Mouse (Mus musculus): ENCODE measurements around the gene Zfp101.

Zfp101 gene

DNA sequence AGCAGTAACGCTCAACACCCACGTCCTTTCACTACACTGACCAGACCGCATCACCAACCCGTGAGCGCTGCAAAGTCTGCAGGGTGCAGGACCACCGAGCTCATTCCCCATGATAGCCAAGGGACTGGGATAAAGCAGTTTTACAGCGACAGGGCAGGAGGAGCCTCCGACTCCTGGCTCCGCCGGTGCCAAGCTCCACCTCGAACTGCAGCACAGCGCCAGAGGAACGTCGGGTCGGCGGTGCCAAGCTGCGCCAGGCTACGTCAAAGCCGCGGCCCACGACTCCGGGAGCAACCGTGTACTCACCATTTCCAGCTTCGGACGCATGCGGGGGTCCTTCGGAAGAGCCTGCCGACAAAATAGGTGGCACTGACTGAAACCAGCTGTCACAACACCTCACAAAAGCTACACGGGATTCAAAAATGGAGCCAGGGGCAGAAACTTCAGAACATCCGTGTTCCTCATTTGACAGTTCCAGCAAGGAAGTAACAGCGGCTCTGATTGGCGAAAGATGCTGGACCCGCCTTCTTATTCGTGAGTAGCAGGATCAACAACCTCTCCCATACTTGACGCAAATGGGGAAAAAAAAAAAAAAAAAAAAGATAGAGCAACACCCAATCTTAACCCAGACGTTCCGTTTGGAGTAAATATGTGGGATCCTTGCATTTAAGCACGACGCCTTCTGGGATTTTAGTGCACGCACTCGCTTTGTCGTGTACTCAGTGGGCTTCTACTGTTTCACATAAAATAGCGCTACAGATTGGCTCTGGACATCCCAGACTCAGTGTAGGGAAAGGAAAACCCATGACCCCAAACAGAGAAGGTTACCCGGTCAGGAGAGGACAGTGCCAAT, at the start of gene Zfp101:
TSS of gene Zfp101 (minus strand) at position 460 of the 853 bp plus-strand sequence.
- DNase-seq (ENCODE audit: low read depth, low spot score): peak; percentile 73

GRCm38 (mm10) chr17:33441159-33441558, 46.7 kb upstream of the Zfp101 start:
- DNase-seq (ENCODE audit: low read depth, low spot score): no peak

DNA sequence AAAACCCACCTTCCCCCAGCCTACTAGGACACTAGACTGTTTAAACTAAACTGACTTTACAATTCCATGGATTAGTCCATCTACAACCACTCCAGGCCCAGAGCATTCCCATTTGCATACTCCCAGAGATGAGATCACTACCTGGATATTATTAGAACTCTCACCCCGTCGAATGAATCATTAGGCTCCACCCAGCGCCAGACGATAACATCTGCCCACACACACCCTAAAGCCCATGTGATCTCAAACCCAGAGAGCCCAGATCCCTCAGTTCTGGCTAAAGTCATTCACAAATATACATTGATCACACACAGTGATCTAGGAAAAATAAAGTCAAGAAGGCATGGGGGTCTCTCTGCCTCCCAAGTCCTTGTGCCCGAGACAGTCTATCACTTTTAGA, 45.5 kb upstream of the Zfp101 start:
- DNase-seq (ENCODE audit: low read depth, low spot score): no peak

GRCm38 (mm10) chr17:33439148-33439547, 44.7 kb upstream of the Zfp101 start:
- DNase-seq (ENCODE audit: low read depth, low spot score): peak; percentile 43

DNA sequence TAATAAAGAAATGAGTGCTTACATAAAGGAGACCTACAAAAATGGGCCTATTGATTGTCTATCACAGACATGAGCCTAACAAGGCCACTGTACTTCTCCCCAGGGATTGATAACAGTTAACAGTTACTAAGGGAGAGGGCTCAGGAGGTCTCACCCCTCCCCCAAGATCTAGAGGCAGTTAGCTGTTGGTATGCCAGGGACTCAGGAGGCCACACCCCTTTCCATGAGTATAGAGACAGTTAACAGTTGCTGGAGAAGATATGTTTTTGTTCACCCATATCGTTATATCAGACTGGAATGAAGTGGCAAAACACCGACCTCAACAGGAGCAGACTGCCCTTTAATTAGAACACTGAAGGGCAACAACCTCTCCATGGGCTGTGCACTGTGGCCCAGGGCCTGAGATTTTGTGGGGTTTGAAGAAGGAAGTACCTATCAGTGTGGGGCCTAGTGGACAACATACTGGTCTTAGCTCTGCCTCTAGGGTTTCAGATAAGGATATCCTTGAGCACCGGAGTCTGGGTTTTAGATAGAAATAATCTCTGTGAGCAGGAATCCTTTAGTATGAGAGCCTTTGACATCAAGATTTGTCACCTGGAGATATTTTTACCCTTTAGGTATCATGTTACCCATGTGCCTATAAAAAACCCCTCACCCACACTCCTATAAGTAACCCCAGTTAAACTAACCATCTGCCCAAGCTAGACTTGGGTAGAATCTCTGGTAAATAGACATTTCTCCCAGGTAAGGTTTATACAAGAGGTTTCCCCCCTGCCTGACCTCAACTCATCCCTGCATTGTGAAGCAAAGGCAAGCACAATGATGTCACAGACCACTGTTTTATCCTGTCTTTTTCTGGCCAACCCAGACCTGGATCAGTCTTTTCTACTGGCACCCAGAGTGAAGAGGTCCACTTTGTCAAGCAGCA, 37.8 kb upstream of the Zfp101 start, which contains the start of gene Actl9:
TSS of gene Actl9 (plus strand) at position 878 of the 928 bp plus-strand sequence.
- DNase-seq (ENCODE audit: low read depth, low spot score): no peak

DNA sequence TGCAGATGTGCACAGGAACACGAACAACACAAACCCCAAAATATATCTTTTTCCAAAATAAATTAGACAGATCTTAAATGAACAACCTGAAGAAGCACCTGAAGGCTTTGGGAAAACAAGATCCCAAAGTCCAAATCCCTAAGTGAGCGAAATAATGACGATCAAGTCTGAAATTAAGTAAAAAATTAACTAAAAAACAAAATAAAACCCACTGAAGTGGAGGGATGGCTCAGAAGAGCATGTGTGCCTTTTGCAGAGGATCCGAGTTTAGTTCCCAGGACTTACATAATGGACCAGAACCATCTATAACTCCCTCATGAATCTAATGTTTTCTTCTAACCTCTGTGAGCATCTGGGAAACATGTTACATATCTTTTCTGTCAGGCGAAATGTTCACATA, 2.2 kb downstream of the Zfp101 start:
- no peak for DNase-seq (ENCODE audit: low read depth, low spot score)

DNA sequence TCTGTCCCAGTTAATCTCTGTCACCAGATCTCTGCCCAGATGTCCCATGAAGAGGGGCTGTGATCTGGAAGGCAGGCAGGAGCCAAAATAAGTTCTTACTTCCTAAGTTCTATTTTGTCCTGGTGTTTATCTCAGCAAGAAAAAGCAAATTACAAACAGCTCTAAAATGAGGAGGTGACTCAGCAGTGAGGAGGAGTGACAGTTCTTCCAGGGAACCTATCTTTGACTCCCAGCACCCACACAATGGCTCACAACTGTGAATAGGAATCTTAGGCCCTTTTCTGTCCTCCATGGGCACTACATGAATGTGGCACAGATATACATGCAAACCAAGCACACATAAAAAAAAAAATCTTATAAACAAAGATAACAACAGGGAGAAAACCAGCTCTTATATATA, 8.7 kb downstream of the Zfp101 start:
- DNase-seq (ENCODE audit: low read depth, low spot score): no peak

DNA sequence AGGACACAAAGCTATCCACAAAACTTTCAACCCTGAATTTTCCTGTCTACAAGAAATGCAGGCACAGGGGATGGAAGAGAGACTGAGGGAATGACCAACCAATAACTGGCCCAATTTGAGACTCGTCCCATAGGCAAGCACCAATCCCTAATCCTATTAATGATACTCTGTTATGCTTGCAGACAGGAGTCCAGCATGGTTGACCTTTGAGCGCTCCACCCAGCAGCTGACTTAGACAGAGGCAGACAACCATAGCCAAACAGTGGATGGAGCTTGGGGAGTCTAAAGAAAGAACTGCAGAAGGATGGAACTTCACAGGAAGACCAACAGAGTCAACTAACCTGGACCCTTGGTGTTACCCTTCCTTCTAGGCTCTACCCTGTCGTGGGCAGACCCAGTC, 21.6 kb downstream of the Zfp101 start:
- DNase-seq (ENCODE audit: low read depth, low spot score): no peak

DNA sequence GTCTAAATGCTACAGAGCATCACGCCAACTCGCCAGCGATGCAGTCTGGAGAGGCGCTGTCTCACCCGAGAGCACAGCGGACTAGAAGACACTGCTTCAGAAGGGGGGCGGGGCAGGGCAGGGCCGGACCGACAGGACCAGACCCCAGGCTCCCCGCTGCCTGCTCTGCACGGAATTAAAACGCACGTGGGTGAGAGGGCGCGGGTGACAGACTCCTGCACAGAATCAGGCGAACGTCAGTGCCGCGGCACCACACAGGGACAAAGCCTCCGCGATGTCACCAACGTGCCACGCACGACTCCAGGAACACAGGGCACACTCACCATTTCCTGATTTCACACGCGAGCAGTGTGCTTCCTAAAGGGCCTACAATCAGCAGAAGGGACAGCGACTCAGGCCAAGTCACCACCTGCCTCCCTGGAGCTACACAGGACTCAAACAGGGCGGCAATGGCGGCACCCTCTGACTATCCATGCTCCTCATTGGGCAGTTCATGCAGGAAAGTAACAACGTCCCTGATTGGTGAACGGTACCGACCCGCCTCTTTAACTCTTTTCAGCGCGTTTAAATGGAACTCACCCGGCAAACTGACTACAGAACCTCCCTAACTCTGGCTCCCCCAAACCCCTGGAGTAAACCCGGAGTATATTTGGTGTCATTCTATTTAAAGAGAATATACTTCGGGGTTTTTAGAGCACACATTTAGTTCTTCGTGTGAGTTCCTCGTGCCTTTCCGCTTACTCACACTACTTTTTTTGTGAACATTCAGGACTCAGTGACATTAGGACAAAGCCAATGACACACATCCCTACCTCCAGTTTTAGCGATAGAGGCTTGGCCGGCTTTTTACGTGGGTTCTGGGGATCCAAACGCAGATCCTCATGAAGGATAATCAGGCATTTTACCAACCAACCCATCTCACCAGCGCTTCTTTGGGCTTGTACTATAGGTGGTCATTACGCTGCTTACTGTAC, 35.7 kb downstream of the Zfp101 start, which contains the start of gene Zfp81:
TSS of gene Zfp81 (minus strand) at position 468 of the 974 bp plus-strand sequence.
- DNase-seq (ENCODE audit: low read depth, low spot score): peak; percentile 71

DNA sequence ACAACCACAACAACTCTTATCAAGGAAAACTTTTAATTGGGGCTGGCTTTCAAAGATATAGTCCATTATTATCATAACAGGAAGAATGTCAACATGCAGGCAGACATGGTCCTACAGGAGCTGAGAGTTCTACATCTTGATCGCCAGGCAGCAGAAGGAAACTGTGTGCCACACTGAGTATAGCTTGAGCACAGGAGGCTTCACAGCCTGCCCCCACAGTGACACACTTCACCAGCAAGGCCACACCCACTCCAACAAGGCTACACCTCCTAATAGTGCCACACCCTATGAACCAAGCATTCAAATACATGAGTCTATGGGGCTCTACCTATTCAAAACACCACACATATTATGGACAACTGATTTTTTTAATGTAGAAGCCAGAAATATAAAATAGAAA, 41.5 kb downstream of the Zfp101 start:
- no peak for DNase-seq (ENCODE audit: low read depth, low spot score)

Data from WW6 (cell line).